Comparison of ENCODE assay signal across 10 mouse cellular contexts in genomic region chr7:67414766-67415165, GRCm38 (mm10). TPM values are rescaled to one million over a fixed set of nuclear protein-coding genes. Genes with fewer than 3 reads are reported as not detected.
DNase-seq lines count a peak whose midpoint lies in the region; ATAC-seq lines count a peak whose summit lies in the region.
"Had no signal": no experiment of that assay in that cellular context is flagged by ENCODE, and none has a peak within 500 bp of the region (broad histone marks: within the 10 kb centered on the region; RNA-seq: fewer than 3 reads in every experiment).

No protein-coding gene starts in this region.

- no peak for DNase-seq in forebrain, embryonic 11.5 days (ENCODE audit: low spot score)
- peak; percentile 48 for DNase-seq in thymus, postnatal 14 days
- no peak for DNase-seq in thymus, postnatal 10 days (ENCODE audit: low spot score in 2 of 2)
- DNase-seq in skeletal muscle tissue, adult 2 months (ENCODE audit: low read depth, low spot score) = peak; percentile 82
- DNase-seq in kidney, adult 18-20 months = no peak
- DNase-seq: embryo, embryonic 11 days had no signal

- no peak overlapping the region for H3K4me3 ChIP-seq in forebrain, embryonic 15.5 days
- no peak overlapping the region for H3K4me3 ChIP-seq in forebrain, embryonic 11.5 days (ENCODE audit: low read depth, low read length)
- H3K4me3 ChIP-seq in heart, embryonic 13.5 days = no peak overlapping the region
- H3K4me3 ChIP-seq: hindbrain, embryonic 12.5 days had no signal

- 64% methylated on average over 8 of the region's 8 CpGs for WGBS in forebrain, embryonic 15.5 days
- 83% methylated on average over 8 of the region's 8 CpGs for WGBS in forebrain, embryonic 11.5 days
- WGBS in heart, embryonic 13.5 days = 23% methylated on average over 8 of the region's 8 CpGs

- H3K36me3 ChIP-seq in forebrain, embryonic 15.5 days = no peaks in the 10 kb centered on the region
- H3K36me3 ChIP-seq in forebrain, embryonic 11.5 days (ENCODE audit: control insufficient read depth, insufficient read depth, low read length) = no peaks in the 10 kb centered on the region
- H3K36me3 ChIP-seq in heart, embryonic 13.5 days = no peaks in the 10 kb centered on the region
- H3K36me3 ChIP-seq: hindbrain, embryonic 12.5 days had no signal

- ATAC-seq in forebrain, embryonic 15.5 days (replicated peaks) = peak; percentile 71; the same call in 1 of the 2 replicates
- no peak for ATAC-seq in forebrain, embryonic 11.5 days (replicated peaks; ENCODE audit: low FRiP score)
- no peak; the same call in 1 of the 2 replicates for ATAC-seq in heart, embryonic 13.5 days (ENCODE audit: extremely low read depth, insufficient number of reproducible peaks, low FRiP score, low TSS enrichment)
- no peak for ATAC-seq in megakaryocyte-erythroid progenitor cell, adult 5-6 weeks (replicated peaks; ENCODE audit: low FRiP score, low TSS enrichment, poor library complexity, severe bottlenecking)

- H3K9ac ChIP-seq in forebrain, embryonic 15.5 days (replicated peaks) = no peak overlapping the region
- H3K9ac ChIP-seq in forebrain, embryonic 11.5 days (ENCODE audit: low read length) = no peak overlapping the region
- no peak overlapping the region for H3K9ac ChIP-seq in heart, embryonic 13.5 days
- H3K9ac ChIP-seq: hindbrain, embryonic 12.5 days had no signal

- peak overlapping the region; percentile 56; the same call in 1 of the 2 replicates for H3K27ac ChIP-seq in forebrain, embryonic 15.5 days (replicated peaks)
- no peak overlapping the region for H3K27ac ChIP-seq in forebrain, embryonic 11.5 days (ENCODE audit: low read depth, low read length)
- peak overlapping the region; percentile 83 for H3K27ac ChIP-seq in heart, embryonic 13.5 days (replicated peaks)
- H3K27ac ChIP-seq: hindbrain, embryonic 12.5 days had no signal

- peaks cover 6% of the 10 kb centered on the region; the same call in 1 of the 2 replicates for H3K4me1 ChIP-seq in forebrain, embryonic 15.5 days
- no peaks in the 10 kb centered on the region for H3K4me1 ChIP-seq in forebrain, embryonic 11.5 days (replicated peaks; ENCODE audit: control insufficient read depth, insufficient read depth, low read length)
- peaks cover 9% of the 10 kb centered on the region for H3K4me1 ChIP-seq in heart, embryonic 13.5 days
- H3K4me1 ChIP-seq: hindbrain, embryonic 12.5 days had no signal

- no peaks in the 10 kb centered on the region for H3K27me3 ChIP-seq in forebrain, embryonic 15.5 days
- H3K27me3 ChIP-seq in forebrain, embryonic 11.5 days (ENCODE audit: control insufficient read depth, insufficient read depth, low read length) = no peaks in the 10 kb centered on the region
- H3K27me3 ChIP-seq in heart, embryonic 13.5 days (replicated peaks) = no peaks in the 10 kb centered on the region
- H3K27me3 ChIP-seq: hindbrain, embryonic 12.5 days had no signal

- no peaks in the 10 kb centered on the region for H3K9me3 ChIP-seq in forebrain, embryonic 15.5 days
- H3K9me3 ChIP-seq in forebrain, embryonic 11.5 days (ENCODE audit: control insufficient read depth, low read length) = no peaks in the 10 kb centered on the region
- H3K9me3 ChIP-seq in heart, embryonic 13.5 days = no peaks in the 10 kb centered on the region
- H3K9me3 ChIP-seq: hindbrain, embryonic 12.5 days had no signal

- H3K4me2 ChIP-seq in forebrain, embryonic 15.5 days (replicated peaks) = no peak overlapping the region
- no peak overlapping the region for H3K4me2 ChIP-seq in forebrain, embryonic 11.5 days (ENCODE audit: low read depth, low read length, severe bottlenecking)
- peak overlapping the region; percentile 35 for H3K4me2 ChIP-seq in heart, embryonic 13.5 days
- H3K4me2 ChIP-seq: hindbrain, embryonic 12.5 days had no signal

RNA-seq across cellular contexts. Expression of gene Mef2a, which starts 42.1 kb away (rescaled TPM):
- polyA plus RNA-seq in forebrain, embryonic 15.5 days (2015; fragmentation: Nextera tagmentation; extraction: Ambion mirVana) = 37.6 TPM in 2 replicates
- polyA plus RNA-seq in forebrain, embryonic 11.5 days (2014; fragmentation: Nextera tagmentation; extraction: Ambion mirVana) = 23.6 and 25.9 TPM in 2 replicates
- 73.7 and 82.1 TPM in 2 replicates for polyA plus RNA-seq in heart, embryonic 13.5 days (2015; fragmentation: Nextera tagmentation; extraction: Ambion mirVana)
- 19.9 and 22.5 TPM in 2 replicates for total RNA-seq in megakaryocyte-erythroid progenitor cell, adult 5-6 weeks (2014; fragmentation: Nextera tagmentation)
- 19.0 and 22.7 TPM in 2 replicates for total RNA-seq in megakaryocyte-erythroid progenitor cell, adult 5-6 weeks (2017)

Comparison
In these comparisons a context has a peak if more than half of its experiments do, and no peak if none do; other contexts are left out.
1. DNase-seq: peak in thymus, postnatal 14 days (single experiment) and skeletal muscle tissue, adult 2 months (single experiment); none in forebrain, embryonic 11.5 days (single experiment), thymus, postnatal 10 days (0 of 2) and kidney, adult 18-20 months (single experiment).